ENCODE assay signal across 21 mouse cellular contexts in genomic region chr1:54003288-54003687, GRCm38 (mm10).
A peak's percentile ranks its signal among the peaks of the same experiment; 100 is the strongest.
DNase-seq lines count a peak whose midpoint lies in the region; ATAC-seq lines count a peak whose summit lies in the region.
"Had no signal": no experiment of that assay in that cellular context is flagged by ENCODE, and none has a peak within 500 bp of the region (broad histone marks: within the 10 kb centered on the region; RNA-seq: fewer than 3 reads in every experiment).

No protein-coding gene starts in this region.

- H3K9ac ChIP-seq in heart, embryonic 11.5 days (ENCODE audit: low read depth, low read length): no peak overlapping the region
- no peak overlapping the region for H3K9ac ChIP-seq in heart, embryonic 12.5 days
- no peak overlapping the region for H3K9ac ChIP-seq in heart, embryonic 16.5 days (ENCODE audit: low read length)
- H3K9ac ChIP-seq in liver, embryonic 12.5 days: no peak overlapping the region
- H3K9ac ChIP-seq: embryonic facial prominence, embryonic 12.5 days; forebrain, embryonic 12.5 days; hindbrain, embryonic 12.5 days had no signal

- 0 out of 2 replicates have a peak overlapping the region, but pooled peaks have one; percentile 6 for H3K4me2 ChIP-seq in heart, embryonic 11.5 days
- H3K4me2 ChIP-seq in heart, embryonic 12.5 days: no peak overlapping the region
- peak overlapping the region; percentile 27; the same call in 1 of the 2 replicates for H3K4me2 ChIP-seq in heart, embryonic 16.5 days (ENCODE audit: low read depth, low read length)
- H3K4me2 ChIP-seq in liver, embryonic 12.5 days: no peak overlapping the region
- H3K4me2 ChIP-seq: embryonic facial prominence, embryonic 12.5 days; forebrain, embryonic 12.5 days; hindbrain, embryonic 12.5 days had no signal

- no peaks in the 10 kb centered on the region for H3K27me3 ChIP-seq in heart, embryonic 11.5 days (ENCODE audit: control insufficient read depth, insufficient read depth, low read length)
- H3K27me3 ChIP-seq in heart, embryonic 12.5 days (replicated peaks): no peaks in the 10 kb centered on the region
- H3K27me3 ChIP-seq in heart, embryonic 16.5 days (ENCODE audit: control insufficient read depth, insufficient read depth, low read length): no peaks in the 10 kb centered on the region
- H3K27me3 ChIP-seq in liver, embryonic 12.5 days (replicated peaks): no peaks in the 10 kb centered on the region
- H3K27me3 ChIP-seq: embryonic facial prominence, embryonic 12.5 days; forebrain, embryonic 12.5 days; hindbrain, embryonic 12.5 days had no signal

- peak; percentile 8 to 15 for DNase-seq in heart, adult 9 months (ENCODE audit: low spot score in 2 of 2)
- DNase-seq in heart, postnatal 25 days (ENCODE audit: low spot score): no peak
- DNase-seq: adrenal gland, adult 8-10 months; cerebellum, adult 11 months; cerebellum, adult 8-10 months; cerebellum, postnatal 14 days; embryo, embryonic 11 days; gastrocnemius, postnatal 10 days; kidney, adult 8-10 months had no signal

- WGBS in heart, embryonic 11.5 days (ENCODE audit: insufficient replicate concordance): 24% methylated on average over 3 of the region's 3 CpGs
- 11% methylated on average over 3 of the region's 3 CpGs for WGBS in heart, embryonic 12.5 days
- 23% methylated on average over 3 of the region's 3 CpGs for WGBS in heart, embryonic 16.5 days
- WGBS in liver, embryonic 12.5 days (ENCODE audit: insufficient replicate concordance): 55% methylated on average over 3 of the region's 3 CpGs

- intact Hi-C loops in heart, postnatal 25 days (cut with DNase I): no loop called here

- no peaks in the 10 kb centered on the region for H3K36me3 ChIP-seq in heart, embryonic 11.5 days (ENCODE audit: control insufficient read depth, insufficient read depth, low read length)
- no peaks in the 10 kb centered on the region for H3K36me3 ChIP-seq in heart, embryonic 12.5 days
- no peaks in the 10 kb centered on the region for H3K36me3 ChIP-seq in heart, embryonic 16.5 days (ENCODE audit: control insufficient read depth, insufficient read depth)
- no peaks in the 10 kb centered on the region for H3K36me3 ChIP-seq in liver, embryonic 12.5 days
- H3K36me3 ChIP-seq: embryonic facial prominence, embryonic 12.5 days; forebrain, embryonic 12.5 days; hindbrain, embryonic 12.5 days had no signal

- no peaks in the 10 kb centered on the region for H3K9me3 ChIP-seq in heart, embryonic 11.5 days (replicated peaks; ENCODE audit: control insufficient read depth, low read length)
- H3K9me3 ChIP-seq in heart, embryonic 12.5 days (replicated peaks): no peaks in the 10 kb centered on the region
- H3K9me3 ChIP-seq in heart, embryonic 16.5 days (replicated peaks; ENCODE audit: control insufficient read depth, low read length): no peaks in the 10 kb centered on the region
- no peaks in the 10 kb centered on the region for H3K9me3 ChIP-seq in liver, embryonic 12.5 days (replicated peaks)
- H3K9me3 ChIP-seq: embryonic facial prominence, embryonic 12.5 days; forebrain, embryonic 12.5 days; hindbrain, embryonic 12.5 days had no signal

- no peak; the same call in 1 of the 2 replicates for ATAC-seq in heart, embryonic 11.5 days (replicated peaks; ENCODE audit: insufficient number of reproducible peaks, low FRiP score, low TSS enrichment)
- ATAC-seq in heart, embryonic 12.5 days (ENCODE audit: insufficient number of reproducible peaks, low FRiP score): 0 out of 2 replicates have a peak, but pooled peaks have one; percentile 53
- ATAC-seq in heart, embryonic 16.5 days (replicated peaks; ENCODE audit: extremely low read depth, insufficient read depth, low FRiP score): peak; percentile 79
- ATAC-seq in liver, embryonic 12.5 days: no peak
- no peak for ATAC-seq in megakaryocyte progenitor cell, adult 5-6 weeks (replicated peaks; ENCODE audit: poor library complexity)
- ATAC-seq: forebrain, embryonic 16.5 days; hindbrain, embryonic 16.5 days; inflammation-experienced regulatory T-cells, adult 6 months; intestine, postnatal 0 days had no signal

- peak overlapping the region; percentile 58 for H3K27ac ChIP-seq in heart, embryonic 11.5 days (ENCODE audit: low read depth, low read length)
- H3K27ac ChIP-seq in heart, embryonic 12.5 days (ENCODE audit: poor library complexity, severe bottlenecking): peak overlapping the region; percentile 74
- peak overlapping the region; percentile 85 for H3K27ac ChIP-seq in heart, embryonic 16.5 days (ENCODE audit: low read length)
- no peak overlapping the region for H3K27ac ChIP-seq in liver, embryonic 12.5 days
- H3K27ac ChIP-seq: embryonic facial prominence, embryonic 12.5 days; forebrain, embryonic 12.5 days; hindbrain, embryonic 12.5 days had no signal

- no peak overlapping the region for H3K4me3 ChIP-seq in heart, embryonic 11.5 days (ENCODE audit: low read depth, low read length)
- H3K4me3 ChIP-seq in heart, embryonic 12.5 days: no peak overlapping the region
- no peak overlapping the region for H3K4me3 ChIP-seq in heart, embryonic 16.5 days (ENCODE audit: low read length)
- no peak overlapping the region for H3K4me3 ChIP-seq in liver, embryonic 12.5 days
- H3K4me3 ChIP-seq: embryonic facial prominence, embryonic 12.5 days; forebrain, embryonic 12.5 days; hindbrain, embryonic 12.5 days had no signal

- peaks cover 32% of the 10 kb centered on the region for H3K4me1 ChIP-seq in heart, embryonic 11.5 days (ENCODE audit: control insufficient read depth, insufficient read depth, low read length)
- H3K4me1 ChIP-seq in heart, embryonic 12.5 days (replicated peaks): peaks cover 41% of the 10 kb centered on the region
- H3K4me1 ChIP-seq in heart, embryonic 16.5 days (ENCODE audit: control insufficient read depth, insufficient read depth, low read length): peaks cover 33% of the 10 kb centered on the region
- no peaks in the 10 kb centered on the region for H3K4me1 ChIP-seq in liver, embryonic 12.5 days
- H3K4me1 ChIP-seq: embryonic facial prominence, embryonic 12.5 days; forebrain, embryonic 12.5 days; hindbrain, embryonic 12.5 days had no signal

Comparison
In these comparisons a context has a peak if more than half of its experiments do, and no peak if none do; other contexts are left out.
1. ATAC-seq: peak in heart, embryonic 12.5 days (single experiment) and heart, embryonic 16.5 days (single experiment); none in heart, embryonic 11.5 days (single experiment), liver, embryonic 12.5 days (single experiment) and megakaryocyte progenitor cell, adult 5-6 weeks (single experiment).
2. H3K4me2 ChIP-seq: peak in heart, embryonic 11.5 days (single experiment) and heart, embryonic 16.5 days (single experiment); none in heart, embryonic 12.5 days (single experiment) and liver, embryonic 12.5 days (single experiment).